Mouse (Mus musculus) hindlimb bud, embryonic 11.5 days (tissue): ENCODE data around the gene Btd.
A peak's percentile ranks its signal among the peaks of the same experiment; 100 is the strongest.
"Not testable (repeated sequence)": the region's sequence is repeated elsewhere in the genome, so short reads cannot be mapped to it uniquely, and the experiment has no call there.

Experiments
- DNase-seq: peaks from one replicate; pipeline ENCODE4 v3.0.0-alpha.2; 2012; ENCODE audit warnings: low read depth, low spot score; ENCODE audit errors: extremely low spot score

The Btd gene

GRCm38 (mm10) chr14:31640890-31641505, at the start of gene Btd, which contains the start of gene Hacl1:
Btd (plus strand) TSS chr14:31641028.
Hacl1 (minus strand) TSS chr14:31641286.
- DNase-seq = peak; percentile 73

GRCm38 (mm10) chr14:31591243-31591642, 49.6 kb upstream of the Btd start, which contains the start of gene Colq:
Colq (minus strand) TSS chr14:31591343.
- no peak for DNase-seq

- DNase-seq = no peak
These were observed 47.8 kb upstream of the Btd start for GRCm38 (mm10) chr14:31593036-31593435.

GRCm38 (mm10) chr14:31594693-31595092, 46.1 kb upstream of the Btd start:
- no peak for DNase-seq

- DNase-seq = no peak
These were observed 44.4 kb upstream of the Btd start for GRCm38 (mm10) chr14:31596408-31596807.

- no peak for DNase-seq
These were observed 43.4 kb upstream of the Btd start for GRCm38 (mm10) chr14:31597446-31597845.

GRCm38 (mm10) chr14:31601908-31602615, 38.8 kb upstream of the Btd start:
- no peak for DNase-seq

- not testable (repeated sequence) for DNase-seq
These were observed 38.2 kb upstream of the Btd start for GRCm38 (mm10) chr14:31602616-31602979.

GRCm38 (mm10) chr14:31604916-31605315, 35.9 kb upstream of the Btd start:
- no peak for DNase-seq

GRCm38 (mm10) chr14:31605514-31605913, 35.3 kb upstream of the Btd start:
- no peak for DNase-seq

- DNase-seq = no peak
These were observed 28.8 kb upstream of the Btd start for GRCm38 (mm10) chr14:31611986-31612385.

- no peak for DNase-seq
These were observed 27.2 kb upstream of the Btd start for GRCm38 (mm10) chr14:31613671-31614070.

- DNase-seq = no peak
These were observed 23.6 kb upstream of the Btd start for GRCm38 (mm10) chr14:31617204-31617603.

GRCm38 (mm10) chr14:31617997-31618396, 22.8 kb upstream of the Btd start:
- no peak for DNase-seq

- no peak for DNase-seq
These were observed 20.1 kb upstream of the Btd start for GRCm38 (mm10) chr14:31620591-31621223.

GRCm38 (mm10) chr14:31622748-31623147, 18.1 kb upstream of the Btd start:
- no peak for DNase-seq

- DNase-seq = no peak
These were observed 10.2 kb upstream of the Btd start for GRCm38 (mm10) chr14:31630677-31631076.

GRCm38 (mm10) chr14:31640346-31640889, 410 bp upstream of the Btd start, which contains the start of gene Gm49387:
Gm49387 (minus strand) TSS chr14:31640878.
- DNase-seq = no peak

GRCm38 (mm10) chr14:31641506-31642155, 803 bp downstream of the Btd start:
- DNase-seq = no peak

GRCm38 (mm10) chr14:31644183-31644830, 3.5 kb downstream of the Btd start:
- DNase-seq = no peak
